Mouse (Mus musculus): Measurements from ENCODE around the gene Trpm8. TPM values are rescaled to one million over a fixed set of nuclear protein-coding genes. Genes with fewer than 3 reads are reported as not detected.

Trpm8 gene
- polyA plus RNA-seq, 1 experiment from 2014 or later = not detected

DNA sequence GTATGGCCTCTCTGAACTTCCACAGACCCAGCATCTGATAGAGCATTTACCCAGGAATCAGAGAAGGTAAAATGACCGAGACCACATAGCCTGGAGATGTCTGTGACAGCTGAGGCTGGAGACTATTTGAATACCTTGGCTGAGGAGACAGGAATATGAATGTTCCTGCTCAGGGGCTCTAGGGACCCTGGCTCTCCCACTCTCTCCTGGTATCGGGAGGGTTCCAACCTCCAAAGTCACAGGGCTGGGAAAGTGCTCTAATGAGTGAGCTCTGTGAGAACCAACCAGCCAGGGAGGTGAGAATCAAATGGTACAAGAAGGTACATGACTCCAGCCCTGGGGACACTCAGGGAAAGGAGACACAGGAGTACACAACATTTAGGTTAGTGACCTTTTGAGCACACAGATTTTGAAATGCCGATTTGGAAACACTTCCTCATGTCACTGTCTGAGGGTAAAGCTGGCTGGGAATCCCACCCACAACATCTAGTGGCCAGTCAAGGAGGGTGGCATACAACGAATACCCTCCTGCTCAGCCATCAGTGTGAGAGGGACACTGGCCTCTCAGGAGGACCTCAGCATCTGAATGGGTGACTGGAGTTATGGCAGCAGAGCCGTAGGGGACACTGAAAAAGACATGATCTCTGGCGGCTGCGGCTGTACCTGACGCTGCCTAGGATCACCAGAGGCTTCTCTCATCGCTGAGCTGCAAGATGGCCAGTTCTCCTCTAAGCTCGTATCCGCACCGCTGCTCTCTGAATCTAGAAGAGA is 7.7 kb upstream of the Trpm8 start:
- Histone ChIP-seq H3K9me3 (no peaks in the 10 kb centered on the region), H3K4me1 (no peaks in the 10 kb centered on the region), H3K9ac (no peak overlapping the region), H3K27ac (no peak overlapping the region), H3K36me3 (peaks cover 86% of the 10 kb centered on the region), H3K4me2 (no peak overlapping the region), H3K4me3 (no peak overlapping the region), H3K27me3 (no peaks in the 10 kb centered on the region)
- 88% methylated on average over 12 of the region's 12 CpGs for WGBS
- no peak for ATAC-seq (ENCODE audit: insufficient number of reproducible peaks, low FRiP score, low TSS enrichment, low read depth)

DNA sequence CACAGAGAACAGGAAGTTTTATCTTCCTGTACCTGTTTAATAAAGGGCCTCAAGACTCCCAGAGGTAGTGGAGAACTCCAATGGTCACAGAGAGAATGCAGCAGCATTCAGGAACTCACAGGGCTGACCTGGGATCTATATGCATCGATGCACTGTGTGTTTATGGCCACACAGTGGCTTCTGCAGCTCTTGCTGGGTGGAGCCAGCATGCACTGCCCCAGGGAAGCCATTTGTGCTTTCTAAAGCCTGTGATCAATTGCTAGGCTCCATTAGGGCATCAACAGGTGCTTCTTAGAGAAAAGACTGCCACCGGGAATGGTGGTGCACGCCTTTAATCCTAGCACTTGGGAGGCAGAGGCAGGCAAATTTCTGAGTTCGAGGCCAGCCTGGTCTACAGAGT is 4.6 kb upstream of the Trpm8 start:
- Histone ChIP-seq H3K9ac (no peak overlapping the region), H3K4me1 (peaks cover 21% of the 10 kb centered on the region), H3K9me3 (no peaks in the 10 kb centered on the region), H3K4me3 (no peak overlapping the region), H3K27ac (no peak overlapping the region), H3K36me3 (peaks cover 68% of the 10 kb centered on the region), H3K4me2 (no peak overlapping the region), H3K27me3 (no peaks in the 10 kb centered on the region)
- ATAC-seq (ENCODE audit: insufficient number of reproducible peaks, low FRiP score, low TSS enrichment, low read depth) = no peak
- WGBS = 60% methylated on average over 4 of the region's 4 CpGs

DNA sequence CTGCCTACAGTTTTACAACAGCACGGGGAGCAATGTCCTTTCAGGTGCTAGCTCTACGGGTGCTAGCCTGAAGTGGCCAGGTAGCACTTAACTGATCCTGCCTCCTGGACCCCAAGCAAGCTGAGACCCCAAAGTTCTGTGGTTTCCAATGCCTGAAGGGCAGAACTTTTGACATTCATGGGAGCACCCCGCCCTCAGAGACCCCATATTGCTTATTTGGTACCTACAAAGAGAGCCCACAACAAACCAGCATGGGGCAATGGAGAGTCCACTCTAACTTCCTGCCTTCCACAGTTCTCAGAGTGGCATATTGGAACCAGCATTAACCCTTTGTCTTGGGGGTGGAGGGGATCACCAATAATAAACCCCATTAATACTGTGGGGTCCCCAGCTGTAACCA is 4.1 kb upstream of the Trpm8 start:
- ATAC-seq (ENCODE audit: insufficient number of reproducible peaks, low FRiP score, low TSS enrichment, low read depth) = no peak
- Histone ChIP-seq H3K27ac (no peak overlapping the region), H3K27me3 (no peaks in the 10 kb centered on the region), H3K36me3 (peaks cover 63% of the 10 kb centered on the region), H3K9me3 (no peaks in the 10 kb centered on the region), H3K9ac (no peak overlapping the region), H3K4me2 (no peak overlapping the region), H3K4me1 (peaks cover 25% of the 10 kb centered on the region), H3K4me3 (no peak overlapping the region)
- 92% methylated on average over 3 of the region's 3 CpGs for WGBS

DNA sequence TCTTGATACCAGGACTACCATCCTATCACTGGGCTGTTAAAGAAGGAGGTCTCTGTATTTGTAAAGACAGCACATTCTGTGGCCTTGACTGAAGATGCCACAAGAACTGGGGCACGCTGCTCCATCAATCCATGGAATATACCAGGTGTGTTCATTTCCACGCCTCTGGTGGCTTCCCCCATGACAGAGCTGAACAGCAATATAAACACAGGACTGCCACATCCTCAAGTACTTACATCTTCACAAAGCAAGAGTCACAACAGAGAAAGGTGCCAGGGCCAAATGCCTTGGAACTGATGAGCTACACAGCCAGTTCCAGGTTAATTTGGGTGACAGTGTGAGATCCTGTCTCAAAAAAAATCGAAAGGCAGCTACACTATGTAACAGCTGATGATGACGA is 3.6 kb upstream of the Trpm8 start:
- 85% methylated on average over 4 of the region's 4 CpGs for WGBS
- no peaks in the 10 kb centered on the region for H3K9me3 ChIP-seq
- H3K4me2 ChIP-seq = no peak overlapping the region
- no peak overlapping the region for H3K9ac ChIP-seq
- no peaks in the 10 kb centered on the region for H3K27me3 ChIP-seq
- H3K36me3 ChIP-seq = peaks cover 58% of the 10 kb centered on the region
- ATAC-seq (ENCODE audit: insufficient number of reproducible peaks, low FRiP score, low TSS enrichment, low read depth) = no peak
- H3K4me1 ChIP-seq = peaks cover 25% of the 10 kb centered on the region
- H3K4me3 ChIP-seq = no peak overlapping the region
- no peak overlapping the region for H3K27ac ChIP-seq

DNA sequence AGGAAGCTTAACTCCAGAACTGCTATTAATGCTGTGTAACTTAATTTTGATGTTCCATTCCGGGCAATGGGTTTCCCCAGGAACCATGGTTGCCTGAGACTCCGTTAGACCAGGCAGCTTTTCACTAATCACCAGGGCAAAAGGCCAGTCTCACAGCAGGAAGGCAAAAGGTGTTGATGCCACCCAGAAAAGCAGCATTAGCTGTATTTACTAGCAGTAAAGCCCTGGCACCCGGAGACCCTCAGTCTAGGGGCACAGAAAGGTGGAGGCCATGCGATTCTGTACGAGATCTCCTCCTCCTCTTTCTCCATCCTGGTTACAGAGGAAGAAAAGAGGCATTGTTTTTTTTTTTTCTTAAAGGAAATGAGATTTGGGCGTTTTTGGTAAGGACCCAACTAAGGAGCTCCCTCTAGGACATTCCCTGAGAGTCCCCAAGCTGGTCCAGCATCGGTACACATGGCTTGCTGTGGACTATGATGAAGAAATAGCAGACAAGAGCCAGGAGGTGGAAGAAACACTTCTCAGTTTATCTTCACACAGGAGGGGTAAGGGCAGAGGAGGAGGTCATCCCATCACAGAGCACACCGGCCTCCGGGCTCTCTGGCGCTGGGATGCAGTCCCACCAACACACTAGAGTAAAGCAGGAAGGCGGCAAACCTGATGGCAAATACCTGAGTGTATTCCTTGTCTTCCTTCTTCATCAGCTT is 2.9 kb upstream of the Trpm8 start:
- H3K27me3 ChIP-seq = no peaks in the 10 kb centered on the region
- peaks cover 51% of the 10 kb centered on the region for H3K36me3 ChIP-seq
- no peak overlapping the region for H3K4me3 ChIP-seq
- H3K4me1 ChIP-seq = peaks cover 25% of the 10 kb centered on the region
- H3K27ac ChIP-seq = no peak overlapping the region
- H3K4me2 ChIP-seq = no peak overlapping the region
- no peak for ATAC-seq (ENCODE audit: insufficient number of reproducible peaks, low FRiP score, low TSS enrichment, low read depth)
- H3K9me3 ChIP-seq = no peaks in the 10 kb centered on the region
- 73% methylated on average over 11 of the region's 11 CpGs for WGBS
- H3K9ac ChIP-seq = 0 out of 2 replicates have a peak overlapping the region, but pooled peaks have one; percentile 0

DNA sequence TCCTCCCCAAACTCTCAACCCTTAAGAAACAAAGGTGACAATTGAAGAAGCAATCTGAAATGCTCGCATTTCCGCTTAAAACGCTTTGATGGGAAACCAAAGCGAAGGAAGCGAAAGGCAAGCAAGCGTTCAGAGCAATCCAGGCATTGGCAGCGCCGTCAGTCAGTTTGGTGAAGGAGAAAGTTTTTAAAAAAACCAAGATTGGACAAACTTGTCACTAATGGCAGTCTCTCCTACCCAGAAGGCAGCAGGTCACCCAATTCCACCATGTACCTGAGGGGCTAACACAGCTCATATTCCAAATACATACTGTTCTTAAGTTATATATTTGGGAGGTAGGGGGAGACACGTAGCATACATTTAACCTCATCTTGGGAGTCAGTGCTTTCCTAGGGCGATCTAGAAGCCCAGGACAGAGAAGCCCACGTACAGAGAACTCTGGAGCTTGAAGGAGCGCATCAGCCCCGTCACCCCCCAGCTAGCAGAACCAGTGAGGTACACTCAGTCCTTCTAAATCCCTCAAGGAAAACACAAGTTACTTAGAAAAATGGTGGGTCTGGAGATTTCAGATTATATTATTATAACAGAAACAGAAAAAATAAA is 2.3 kb upstream of the Trpm8 start:
- no peaks in the 10 kb centered on the region for H3K9me3 ChIP-seq
- H3K27ac ChIP-seq = no peak overlapping the region
- H3K36me3 ChIP-seq = peaks cover 45% of the 10 kb centered on the region
- peaks cover 25% of the 10 kb centered on the region for H3K4me1 ChIP-seq
- ATAC-seq (ENCODE audit: insufficient number of reproducible peaks, low FRiP score, low TSS enrichment, low read depth) = no peak
- no peak overlapping the region for H3K4me3 ChIP-seq
- H3K27me3 ChIP-seq = no peaks in the 10 kb centered on the region
- no peak overlapping the region for H3K4me2 ChIP-seq
- H3K9ac ChIP-seq = 0 out of 2 replicates have a peak overlapping the region, but pooled peaks have one; percentile 0
- 68% methylated on average over 13 of the region's 13 CpGs for WGBS

DNA sequence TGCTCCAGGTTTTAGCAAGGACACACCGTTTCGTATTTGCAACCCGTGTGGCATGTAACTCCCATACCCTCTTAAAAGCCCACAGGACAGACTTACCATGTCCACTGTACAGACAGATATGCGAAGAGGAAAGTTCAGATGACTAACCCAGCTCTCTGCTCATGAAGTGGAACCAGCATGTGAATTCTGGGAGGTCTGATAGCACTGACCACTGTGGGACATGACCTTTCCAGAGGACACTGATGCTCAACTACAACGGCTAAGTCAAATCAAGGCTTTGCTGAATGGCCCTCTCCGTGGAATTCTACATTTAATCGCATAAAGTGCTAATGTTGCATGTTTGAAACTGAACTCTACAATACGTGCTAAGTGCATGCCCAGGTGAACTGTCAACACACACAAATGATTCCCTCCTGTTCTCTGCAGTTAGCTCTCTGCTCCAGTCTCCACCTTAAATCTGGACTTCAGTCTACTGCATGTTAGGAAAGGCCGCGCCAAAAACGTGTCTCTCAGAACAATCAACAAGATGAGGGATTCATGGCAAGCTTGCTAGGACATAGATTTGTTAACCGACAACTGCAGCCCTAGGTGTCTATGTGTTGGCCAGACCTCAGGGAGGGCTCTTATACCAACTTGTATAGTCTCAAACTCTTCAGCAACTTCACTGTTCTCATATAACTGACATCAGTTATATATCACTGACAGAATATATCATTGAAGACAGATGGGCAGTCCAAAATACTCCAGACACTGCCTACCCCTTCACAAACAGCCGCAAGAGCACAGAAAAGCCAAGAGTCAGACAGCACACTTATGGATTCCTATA is 1.6 kb upstream of the Trpm8 start:
- Histone ChIP-seq H3K4me3 (peak overlapping the region; percentile 45), H3K9ac (peak overlapping the region; percentile 54; the same call in 1 of the 2 replicates), H3K9me3 (no peaks in the 10 kb centered on the region), H3K36me3 (peaks cover 45% of the 10 kb centered on the region), H3K4me1 (peaks cover 25% of the 10 kb centered on the region), H3K27me3 (no peaks in the 10 kb centered on the region), H3K27ac (no peak overlapping the region), H3K4me2 (peak overlapping the region; percentile 54)
- no peak for ATAC-seq (ENCODE audit: insufficient number of reproducible peaks, low FRiP score, low TSS enrichment, low read depth)
- 64% methylated on average over 13 of the region's 13 CpGs for WGBS

DNA sequence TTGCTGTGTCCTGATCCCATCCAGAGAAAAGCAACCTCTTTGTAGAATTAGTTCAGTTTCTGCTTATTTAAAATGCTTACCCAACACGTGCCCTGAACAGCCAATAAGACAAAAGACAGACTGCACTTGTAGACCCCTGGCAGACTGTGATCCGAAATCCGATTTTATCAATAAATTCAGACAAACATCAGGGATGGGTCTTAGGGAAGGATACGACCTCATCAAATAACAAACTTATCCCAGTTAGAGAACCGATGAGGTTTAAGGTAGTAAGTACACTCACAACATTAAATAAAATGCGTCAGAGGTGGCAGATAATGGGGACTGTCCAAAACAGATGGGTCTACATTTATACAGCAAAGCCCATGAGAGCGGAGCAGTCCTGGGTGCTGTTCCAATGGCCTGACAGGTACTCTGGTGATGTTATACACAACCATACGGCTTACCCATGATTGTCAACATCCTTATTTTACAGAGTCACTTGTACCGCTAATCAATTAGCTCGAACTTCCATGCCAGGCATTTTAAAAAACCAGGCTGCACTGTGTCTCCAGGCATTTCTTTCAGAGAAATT is 850 bp upstream of the Trpm8 start:
- no peaks in the 10 kb centered on the region for H3K9me3 ChIP-seq
- peak overlapping the region; percentile 54 for H3K4me2 ChIP-seq
- peak overlapping the region; percentile 45 for H3K4me3 ChIP-seq
- ATAC-seq (ENCODE audit: insufficient number of reproducible peaks, low FRiP score, low TSS enrichment, low read depth) = no peak
- peak overlapping the region; percentile 54 for H3K9ac ChIP-seq
- peaks cover 25% of the 10 kb centered on the region for H3K4me1 ChIP-seq
- 23% methylated on average over 10 of the region's 10 CpGs for WGBS
- no peaks in the 10 kb centered on the region for H3K27me3 ChIP-seq
- peaks cover 40% of the 10 kb centered on the region for H3K36me3 ChIP-seq
- peak overlapping the region; percentile 84 for H3K27ac ChIP-seq

DNA sequence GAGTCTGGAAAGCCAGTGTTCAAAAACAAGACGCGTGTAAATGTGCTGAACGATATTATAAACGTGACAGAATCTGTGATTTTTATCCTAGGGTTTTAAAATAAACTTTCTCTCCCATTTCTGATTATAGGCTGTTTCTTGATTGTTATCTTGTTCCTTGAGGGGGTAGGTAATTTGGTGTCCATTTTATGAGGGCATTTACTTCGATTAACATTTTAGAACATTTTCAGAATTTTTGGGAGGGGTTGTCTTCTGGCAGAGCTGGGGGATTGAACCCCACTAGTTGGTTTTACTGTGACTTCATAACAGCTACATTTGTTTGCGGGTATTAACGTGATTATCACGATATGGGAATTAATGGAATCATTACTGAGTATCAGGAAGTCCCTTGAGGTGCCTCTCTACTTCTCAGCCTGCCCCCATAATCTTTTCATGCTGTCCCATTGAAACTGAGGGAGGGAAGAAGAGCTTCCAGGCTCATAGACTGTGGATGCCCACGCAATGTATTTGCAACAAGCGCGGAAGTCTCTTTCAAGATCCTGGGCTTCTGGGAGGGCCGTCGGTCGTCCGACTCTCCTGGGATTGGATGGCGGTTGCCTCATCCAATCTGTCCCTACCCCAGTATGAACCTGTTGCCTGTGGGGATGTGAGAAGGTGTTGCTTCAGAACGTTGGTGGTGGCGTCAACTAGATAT is 504 bp downstream of the Trpm8 start:
- 64% methylated on average over 18 of the region's 18 CpGs for WGBS
- Histone ChIP-seq H3K4me3 (peak overlapping the region; percentile 45), H3K4me2 (peak overlapping the region; percentile 54), H3K36me3 (peaks cover 29% of the 10 kb centered on the region), H3K9me3 (no peaks in the 10 kb centered on the region), H3K9ac (peak overlapping the region; percentile 54; the same call in 1 of the 2 replicates), H3K4me1 (peaks cover 25% of the 10 kb centered on the region), H3K27ac (peak overlapping the region; percentile 84), H3K27me3 (no peaks in the 10 kb centered on the region)
- ATAC-seq (ENCODE audit: insufficient number of reproducible peaks, low FRiP score, low TSS enrichment, low read depth) = no peak

DNA sequence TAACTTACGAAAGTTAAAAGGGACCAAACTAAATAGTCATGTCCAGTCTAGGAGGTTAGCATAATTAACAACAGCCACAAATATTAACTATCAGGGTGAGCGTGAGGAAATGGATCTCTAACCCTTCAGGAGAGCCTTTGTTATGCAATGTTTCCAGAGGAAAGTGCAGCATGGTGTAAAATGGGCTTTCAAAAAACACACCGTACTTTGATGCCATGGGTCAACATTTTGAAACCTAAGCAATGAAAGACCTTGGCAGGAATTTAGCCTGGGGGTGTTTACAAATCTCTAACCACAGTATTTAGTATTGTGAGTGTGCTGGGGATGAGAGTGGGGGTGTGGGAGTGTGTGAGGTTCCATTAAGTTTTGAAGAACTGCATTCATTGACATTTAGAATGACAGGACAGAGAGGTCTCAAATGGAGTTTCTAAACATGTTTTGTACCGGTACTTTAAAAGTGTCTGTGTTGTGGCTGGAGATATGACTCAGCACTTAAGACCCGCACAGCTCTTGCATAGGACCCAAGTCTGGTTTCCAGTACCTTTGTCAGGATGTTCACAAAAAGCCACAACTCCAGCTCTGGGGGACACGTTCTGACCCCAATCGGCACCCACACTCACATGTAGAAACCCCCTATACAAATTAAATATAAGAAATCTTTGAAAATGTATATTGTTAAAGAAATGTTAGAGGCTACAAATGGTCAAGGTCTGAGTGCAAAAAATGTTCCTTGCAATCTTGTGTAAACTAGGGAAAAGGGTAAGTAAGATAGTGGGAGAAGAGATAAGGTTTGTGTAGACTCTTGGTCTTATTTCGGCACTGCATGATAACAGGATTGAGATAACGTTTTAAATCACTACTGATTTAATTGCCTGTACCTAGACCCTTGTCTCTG is 1.9 kb downstream of the Trpm8 start:
- no peak overlapping the region for H3K27ac ChIP-seq
- no peaks in the 10 kb centered on the region for H3K9me3 ChIP-seq
- ATAC-seq (ENCODE audit: insufficient number of reproducible peaks, low FRiP score, low TSS enrichment, low read depth) = no peak
- no peak overlapping the region for H3K9ac ChIP-seq
- no peak overlapping the region for H3K4me3 ChIP-seq
- H3K4me1 ChIP-seq = peaks cover 25% of the 10 kb centered on the region
- no peak overlapping the region for H3K4me2 ChIP-seq
- WGBS = 66% methylated on average over 9 of the region's 9 CpGs
- peaks cover 17% of the 10 kb centered on the region for H3K36me3 ChIP-seq
- H3K27me3 ChIP-seq = no peaks in the 10 kb centered on the region

Data from limb, embryonic 15.5 days (tissue).